Mouse (Mus musculus) cerebellum, postnatal 10 days (tissue): Measurements from ENCODE around the gene Taf1a.
"Not testable (repeated sequence)": the region's sequence is repeated elsewhere in the genome, so short reads cannot be mapped to it uniquely, and the experiment has no call there.

Experiments
- DNase-seq, 2 experiments: peaks; one replicate each; pipeline ENCODE4 v3.0.0; 2021; ENCODE audit warnings: mixed read lengths in 2 of 2

The Taf1a gene

DNA sequence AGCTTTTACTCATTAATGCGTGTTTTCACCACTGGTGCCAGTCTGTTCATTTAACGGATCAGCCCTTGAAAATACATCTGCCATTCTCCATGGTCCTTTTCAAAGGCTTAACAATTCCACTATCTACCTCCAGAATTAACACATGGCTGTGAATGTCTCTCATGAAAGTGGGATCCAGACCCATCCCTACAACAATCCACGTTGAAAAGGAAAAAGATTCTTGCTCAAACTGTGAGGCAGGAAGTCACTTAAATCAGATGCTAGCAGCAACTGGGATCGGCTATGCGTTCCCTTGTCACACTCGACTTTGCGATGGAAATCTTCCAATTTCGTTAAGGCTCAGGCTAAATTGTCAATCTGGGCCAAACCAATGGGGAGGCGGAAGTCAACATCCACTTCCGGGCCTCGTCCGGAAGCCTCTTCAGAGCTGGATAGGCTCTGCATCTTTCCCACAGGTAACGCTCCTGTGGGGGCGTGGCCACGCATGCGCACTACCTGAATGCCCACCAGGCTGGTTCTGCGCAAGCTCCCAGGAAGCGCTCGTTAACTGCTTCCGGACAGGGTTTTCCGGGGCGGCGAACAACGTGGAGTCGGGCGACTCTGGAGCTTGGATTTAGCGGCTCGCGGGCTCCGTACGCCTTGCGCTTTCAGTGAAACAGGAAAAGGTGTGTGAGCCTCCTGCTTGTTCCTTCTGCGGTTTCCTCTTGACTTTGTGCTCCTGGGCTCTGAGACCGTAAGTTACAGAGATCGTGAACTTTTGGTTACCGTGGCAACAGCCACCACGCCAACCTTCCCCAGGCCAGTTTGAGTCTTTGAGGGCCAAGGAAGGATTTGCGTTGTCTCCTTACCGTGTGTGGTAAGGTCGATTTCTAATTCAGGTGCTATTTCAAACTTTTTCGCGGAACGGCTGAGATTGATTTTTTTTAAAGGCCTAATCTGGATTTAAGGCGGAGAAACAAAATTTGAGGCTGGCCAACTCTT is at the start of gene Taf1a:
Gene Taf1a, plus strand, starts transcription at position 556 of the 981 bp plus-strand sequence.
- peak; percentile 95 to 97 for DNase-seq

DNA sequence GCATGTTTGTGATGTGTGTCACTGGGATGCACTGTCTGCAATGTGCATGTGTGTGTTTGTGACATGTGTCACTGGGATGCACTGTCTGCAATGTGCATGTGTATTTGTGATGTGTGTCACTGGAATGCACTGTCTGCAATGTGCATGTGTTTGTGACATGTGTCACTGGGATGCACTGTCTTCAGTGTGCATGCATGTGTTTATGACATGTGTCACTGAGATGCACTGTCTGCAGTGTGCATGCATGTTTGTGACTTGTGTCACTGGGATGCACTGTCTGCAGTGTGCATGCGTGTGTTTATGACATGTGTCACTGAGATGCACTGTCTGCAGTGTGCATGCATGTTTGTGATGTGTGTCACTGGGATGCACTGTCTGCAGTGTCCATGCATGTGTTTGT is 45.9 kb upstream of the Taf1a start:
- not testable (repeated sequence) for DNase-seq

DNA sequence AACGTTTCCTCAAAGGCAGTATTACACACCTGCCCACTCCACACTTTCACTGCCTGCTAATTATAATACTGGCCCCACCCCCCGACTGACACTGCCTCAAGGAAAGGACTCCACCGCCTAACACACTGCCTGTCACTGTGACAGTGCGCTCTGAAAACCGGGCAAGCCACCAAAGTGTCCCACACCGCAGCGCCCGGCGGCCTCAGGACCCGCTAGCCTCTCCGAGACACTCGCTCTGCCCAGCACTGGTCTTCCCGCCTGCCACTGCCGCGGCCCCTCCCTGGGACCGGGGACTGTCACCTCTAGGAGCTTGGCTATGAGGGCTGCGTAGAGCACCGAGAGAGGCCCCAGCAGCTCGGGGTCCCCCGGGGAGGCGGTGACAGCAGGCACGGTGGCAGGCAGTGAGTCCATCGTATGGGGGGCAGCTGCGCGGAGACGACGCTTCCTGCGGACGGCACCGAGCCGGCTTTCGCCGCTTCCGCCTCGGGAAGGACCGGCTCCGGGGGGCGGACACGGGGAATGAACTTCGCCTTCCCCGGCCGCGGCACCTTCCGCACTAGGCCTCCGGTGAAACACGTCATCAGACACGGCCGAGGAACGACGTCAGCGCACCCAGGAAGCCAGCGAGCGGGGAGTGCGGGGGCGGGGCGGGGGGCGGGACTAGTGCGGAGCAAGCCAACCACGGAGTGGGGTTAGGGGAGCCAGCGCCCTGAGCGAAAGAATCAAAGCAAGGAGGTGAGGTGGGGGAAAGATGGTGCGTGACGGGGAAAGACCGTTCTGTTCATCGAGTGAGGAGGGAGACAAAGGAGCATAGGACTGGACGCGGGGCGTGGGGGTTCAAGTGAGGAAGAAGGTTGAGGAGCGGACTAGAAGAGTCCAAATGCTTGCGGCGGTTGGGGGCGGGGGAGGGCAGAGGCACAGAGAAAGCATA is 43.6 kb upstream of the Taf1a start:
- peak; percentile 93 to 94 for DNase-seq

DNA sequence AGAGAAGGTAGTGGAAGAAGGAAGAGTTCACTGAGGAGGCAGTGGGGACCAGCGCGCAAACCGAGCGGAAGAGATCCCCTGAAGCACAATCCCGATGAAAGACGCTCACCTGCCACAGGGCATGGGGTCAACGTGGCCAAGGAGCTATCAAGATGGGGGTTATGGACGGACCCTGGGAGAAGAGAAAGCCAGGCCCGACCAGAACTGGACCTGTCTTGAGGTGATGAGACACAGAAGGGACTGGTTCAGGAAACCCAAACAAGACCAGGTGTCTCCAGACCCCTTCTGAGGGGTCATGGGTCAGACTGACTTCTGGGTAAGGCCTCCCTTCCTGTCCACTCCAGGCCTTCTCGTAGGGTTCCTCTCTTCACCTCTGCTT is 43.0 kb upstream of the Taf1a start:
- no peak for DNase-seq

DNA sequence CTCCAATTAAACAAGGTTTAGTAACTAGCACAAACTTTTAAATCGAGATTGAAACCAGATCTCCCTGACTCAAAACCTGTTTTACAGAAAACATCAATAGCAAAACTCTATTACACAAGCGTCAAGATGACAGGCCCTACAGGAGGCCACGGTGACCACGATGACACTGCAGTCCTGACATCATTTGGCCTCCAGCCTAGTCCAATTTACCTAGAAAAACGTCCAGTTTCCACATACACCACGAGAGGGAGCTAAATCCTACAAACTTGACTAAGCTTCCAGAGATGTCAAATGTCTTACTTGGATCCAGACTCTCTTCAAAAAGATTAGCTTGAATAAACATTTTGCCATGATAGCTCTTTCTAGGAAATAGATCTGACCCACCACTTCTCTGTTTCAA is 38.9 kb upstream of the Taf1a start:
- DNase-seq: peak; percentile 85 to 92

DNA sequence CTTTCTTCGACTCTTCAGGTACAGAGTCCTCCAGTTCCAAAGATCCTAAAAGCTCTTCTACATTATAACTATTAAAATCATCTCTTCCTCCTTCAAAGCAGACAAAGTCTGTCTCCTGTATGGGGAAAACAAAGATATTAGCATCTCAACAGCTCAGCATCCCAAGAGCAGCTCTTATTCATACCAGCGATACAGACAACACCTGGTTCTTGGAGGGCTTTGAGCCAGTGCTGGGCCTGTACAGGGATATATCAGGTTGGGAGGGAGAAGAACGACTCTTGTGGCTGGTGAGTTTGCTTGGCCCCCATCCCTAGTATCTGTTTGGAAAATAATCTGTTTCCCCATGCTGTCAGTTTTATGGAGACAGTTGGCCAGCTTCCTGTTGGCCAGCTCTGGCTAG is 29.9 kb upstream of the Taf1a start:
- no peak for DNase-seq

DNA sequence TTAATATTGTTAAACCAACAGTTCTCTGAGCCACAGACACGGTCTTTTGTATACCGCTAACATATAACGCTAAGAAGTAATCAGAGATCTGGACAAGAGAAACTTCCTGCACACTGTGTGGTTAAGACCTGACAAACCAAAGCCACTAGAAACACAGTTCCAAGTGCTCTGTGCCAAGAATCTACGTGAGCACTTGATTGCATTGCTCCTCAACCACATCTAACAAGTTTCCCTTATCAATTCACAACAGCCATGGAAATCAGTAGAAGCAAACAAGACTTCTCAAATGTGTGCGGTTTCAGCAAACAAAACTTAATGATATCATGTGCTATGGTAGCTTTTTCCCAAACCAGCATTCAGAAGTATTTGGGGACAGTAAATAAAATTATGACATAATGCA is 26.5 kb upstream of the Taf1a start:
- DNase-seq: no peak

DNA sequence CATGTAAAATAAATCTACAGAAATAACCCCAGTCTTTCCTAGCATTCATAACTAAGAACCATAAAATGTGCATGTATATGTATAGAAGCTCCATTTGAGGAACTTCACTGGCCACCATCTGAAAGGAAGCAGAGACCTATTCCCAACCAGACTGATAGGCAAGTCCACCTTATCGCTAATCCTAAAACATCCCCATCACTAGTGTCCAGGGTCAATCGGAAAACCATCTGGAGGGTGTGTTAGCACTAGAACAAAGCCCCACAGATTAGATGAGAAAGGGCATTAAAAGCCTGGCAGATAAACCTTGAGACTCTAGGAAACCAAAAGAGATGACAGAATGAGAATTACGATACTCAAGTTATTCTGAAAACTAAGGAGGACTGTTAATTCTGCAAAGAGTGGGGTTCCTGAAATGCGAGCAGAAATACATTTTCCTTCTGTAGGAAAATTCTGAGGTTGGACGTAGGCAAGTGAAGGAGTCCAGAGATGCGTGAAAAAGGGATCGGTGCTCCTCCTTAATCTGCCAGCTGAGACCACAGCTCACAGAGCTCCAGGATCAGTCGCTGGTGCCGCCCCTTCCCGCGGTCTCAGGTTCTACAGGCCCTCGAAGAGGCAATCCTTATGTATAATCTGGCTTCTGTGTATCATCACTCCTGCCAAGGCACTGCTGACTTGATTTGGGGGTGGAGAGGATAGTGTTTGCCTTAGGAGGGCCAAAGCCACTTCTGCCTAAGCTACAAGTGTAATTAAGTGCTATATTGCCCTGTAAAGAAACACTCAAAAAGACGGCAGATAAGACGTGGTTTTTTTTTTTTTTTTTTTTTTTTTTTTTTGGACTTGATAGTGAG is 25.8 kb upstream of the Taf1a start:
- no peak for DNase-seq

DNA sequence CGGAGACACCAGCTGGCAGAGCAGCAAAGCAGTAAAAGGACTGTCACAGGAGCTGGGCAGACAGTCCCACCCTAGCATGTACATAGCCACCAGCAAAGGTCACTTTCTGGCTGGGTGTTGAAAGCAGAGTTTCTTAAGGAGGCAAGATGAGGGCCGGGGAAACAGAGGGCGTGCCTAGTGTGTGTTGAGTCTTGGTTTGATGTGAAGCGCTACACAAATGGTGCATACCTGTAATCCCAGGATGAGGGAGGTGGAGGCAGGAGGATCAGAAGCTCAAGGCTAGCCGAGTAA is 25.3 kb upstream of the Taf1a start:
- DNase-seq: no peak

DNA sequence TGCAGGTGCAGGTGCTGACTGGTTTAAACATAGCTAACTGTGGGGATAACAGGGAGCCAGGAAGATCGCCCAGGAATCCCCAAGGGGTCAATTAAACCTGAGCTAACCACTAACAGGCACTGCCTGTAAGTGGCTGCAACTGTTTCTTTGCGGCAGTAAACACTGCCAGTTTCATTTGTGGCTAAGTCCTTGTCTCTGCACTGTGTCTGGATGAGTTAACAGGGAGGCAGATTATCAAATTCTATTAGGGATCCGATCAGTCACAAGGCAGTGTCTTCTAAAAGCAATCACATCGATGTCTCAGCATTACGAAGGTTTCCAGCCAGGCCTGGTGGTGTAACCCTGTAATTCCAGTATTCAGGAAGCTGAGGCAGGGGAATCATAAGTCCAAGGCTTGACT is 22.4 kb upstream of the Taf1a start:
- no peak for DNase-seq

DNA sequence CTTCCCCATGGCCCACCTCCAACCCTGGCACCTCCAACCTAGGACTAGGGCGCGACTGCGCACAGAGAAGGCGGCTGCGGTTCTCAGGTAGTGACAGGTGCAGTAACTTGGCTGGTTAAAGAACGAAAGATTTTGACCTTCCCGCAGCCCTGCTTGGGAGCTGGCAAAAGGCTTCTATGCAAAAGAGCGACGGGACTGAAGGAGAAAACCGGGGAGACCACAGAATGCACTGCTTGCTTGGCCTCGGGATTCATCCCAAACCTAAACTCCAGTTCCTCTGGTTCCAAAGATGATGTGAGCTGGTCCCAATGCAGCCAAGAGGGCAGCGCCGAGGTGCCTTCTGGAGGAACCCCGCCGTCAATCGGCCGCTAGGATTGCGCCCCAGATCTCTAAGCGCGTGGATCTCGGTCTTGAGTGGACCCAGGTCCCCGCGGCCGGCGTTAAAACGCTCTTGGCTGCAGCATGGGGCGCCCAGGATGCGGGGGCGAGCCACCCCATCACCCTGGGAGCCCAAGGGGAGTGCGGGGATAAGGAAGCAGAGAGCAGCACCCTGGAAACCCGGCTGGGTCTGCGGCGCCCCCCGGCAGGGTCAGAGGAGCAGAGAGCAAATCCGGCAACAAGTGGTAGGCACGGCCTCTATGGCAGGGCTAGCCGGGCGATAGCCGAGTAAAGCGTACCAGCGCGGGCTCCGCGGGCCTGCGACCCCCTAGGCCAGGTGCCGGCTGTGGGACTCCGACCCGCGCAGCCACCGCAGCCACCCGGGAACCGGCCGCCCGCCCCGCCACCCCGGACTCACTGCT is 20.0 kb upstream of the Taf1a start:
- peak; percentile 57 to 58 for DNase-seq

DNA sequence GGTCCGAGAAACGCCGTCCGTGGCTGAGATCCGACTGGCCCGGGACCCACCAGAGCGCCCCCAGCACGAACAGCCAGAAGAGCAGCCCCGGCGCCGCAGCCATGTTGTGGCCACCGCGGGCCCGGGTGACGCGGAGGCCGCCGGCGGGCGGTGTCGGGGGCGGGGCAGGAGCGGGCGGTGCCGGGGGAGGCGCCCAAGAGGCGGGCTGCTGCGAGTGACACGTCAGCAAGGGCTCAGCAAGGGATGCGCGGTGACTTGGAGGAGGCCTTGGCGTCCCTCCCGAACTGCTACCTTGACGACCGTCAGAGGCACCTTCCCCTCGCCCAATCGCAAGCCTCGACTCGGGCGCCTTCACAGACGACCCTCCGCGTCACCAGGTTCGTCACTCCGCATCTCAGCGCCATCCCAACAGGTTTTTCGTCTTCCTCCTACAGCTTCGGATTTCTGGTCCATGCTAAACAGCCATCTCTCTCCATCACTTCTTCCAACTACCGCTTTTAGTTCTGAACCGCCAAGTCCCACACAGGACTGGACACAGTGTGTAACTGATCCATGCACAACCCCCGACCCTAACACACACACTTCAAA is 19.3 kb upstream of the Taf1a start, which contains the start of gene Mia3:
Gene Mia3, minus strand, starts transcription at position 127 of the 588 bp plus-strand sequence.
- DNase-seq: peak; percentile 99

DNA sequence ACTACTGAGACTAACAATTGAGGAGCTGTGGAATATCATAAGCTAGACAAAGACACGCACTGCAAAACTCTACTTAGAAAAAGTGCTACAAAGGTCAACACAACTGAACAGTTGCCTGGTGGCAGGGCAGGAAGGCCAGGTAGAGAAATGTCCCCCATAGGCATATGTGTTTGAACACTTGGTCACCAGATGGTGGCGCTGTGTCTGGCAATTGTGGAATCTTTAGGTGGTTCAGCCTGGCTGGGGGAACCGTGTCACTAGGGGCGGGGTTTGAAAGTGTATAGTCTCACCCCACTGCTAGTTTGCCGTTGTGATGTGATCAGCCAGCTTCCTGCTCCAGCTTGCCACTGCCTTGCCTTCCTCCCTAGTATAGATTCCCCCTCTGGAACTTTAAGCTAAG is 14.1 kb upstream of the Taf1a start:
- DNase-seq: no peak

DNA sequence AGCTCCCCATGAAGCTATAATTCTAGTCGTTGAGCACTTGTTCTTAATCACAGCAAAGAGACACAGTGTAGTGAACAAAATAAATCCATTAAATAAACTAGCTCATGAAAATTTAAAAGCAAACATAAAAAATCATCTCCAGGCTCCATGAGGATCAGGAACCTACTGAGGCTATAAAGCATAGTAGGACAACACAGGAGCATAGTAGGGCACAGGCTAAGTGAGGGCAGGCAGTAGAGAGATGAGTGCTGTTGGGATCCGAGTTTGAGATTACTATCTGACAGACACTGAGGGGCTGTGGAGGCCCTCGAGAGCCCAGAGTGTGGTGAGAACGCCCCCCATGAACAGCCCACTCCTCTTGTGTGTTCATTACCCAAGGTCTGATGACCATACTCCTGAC is 11.7 kb upstream of the Taf1a start:
- DNase-seq: no peak

DNA sequence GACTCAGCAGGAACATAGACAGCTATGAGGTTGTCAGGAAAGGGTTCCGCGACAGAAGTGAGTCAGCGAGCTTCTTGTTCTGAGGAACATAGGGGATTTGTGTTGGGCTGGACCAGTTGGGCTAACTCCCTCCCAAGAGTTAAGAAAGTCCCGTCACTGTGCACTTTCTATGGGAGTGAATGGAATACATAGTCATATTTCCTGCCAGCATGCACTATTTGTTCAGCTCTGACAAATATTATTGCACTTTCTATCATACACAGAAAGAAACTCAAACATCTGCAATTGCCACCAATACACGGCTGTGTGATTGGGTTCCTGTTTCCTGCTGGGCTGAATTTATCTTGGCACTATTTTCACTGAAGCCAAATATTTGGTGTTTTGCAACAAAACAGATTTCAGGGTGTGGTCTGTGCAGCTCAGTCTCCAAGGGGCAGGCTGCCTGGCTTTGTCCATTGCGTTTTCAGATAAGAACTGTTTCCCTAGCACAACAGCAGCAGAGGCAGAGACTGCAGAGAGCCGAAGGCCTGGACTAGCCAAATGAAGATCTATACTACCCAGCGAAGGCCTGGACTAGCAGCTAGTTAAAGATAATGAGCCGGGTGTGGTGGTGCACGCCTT is 10.3 kb upstream of the Taf1a start:
- no peak for DNase-seq

DNA sequence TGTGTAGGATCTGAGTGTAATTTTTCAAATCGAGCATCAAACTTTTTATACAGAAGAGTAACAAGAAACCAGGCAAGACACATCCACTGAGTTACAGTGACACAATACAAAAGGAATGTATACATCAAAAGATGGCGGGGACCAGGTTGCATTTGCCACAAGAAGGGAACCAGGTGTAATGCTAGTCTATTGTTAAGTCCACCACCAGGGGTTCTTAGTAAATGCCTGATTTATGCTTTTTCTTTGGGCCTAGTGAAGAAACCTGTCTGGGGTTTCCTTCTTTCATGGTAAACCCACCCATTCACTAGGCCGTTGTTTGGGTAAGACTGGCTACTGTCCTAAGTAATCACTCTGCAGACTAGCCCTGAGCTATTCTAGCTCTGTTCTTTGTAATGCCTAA is 9.4 kb upstream of the Taf1a start:
- DNase-seq: not testable (repeated sequence)

DNA sequence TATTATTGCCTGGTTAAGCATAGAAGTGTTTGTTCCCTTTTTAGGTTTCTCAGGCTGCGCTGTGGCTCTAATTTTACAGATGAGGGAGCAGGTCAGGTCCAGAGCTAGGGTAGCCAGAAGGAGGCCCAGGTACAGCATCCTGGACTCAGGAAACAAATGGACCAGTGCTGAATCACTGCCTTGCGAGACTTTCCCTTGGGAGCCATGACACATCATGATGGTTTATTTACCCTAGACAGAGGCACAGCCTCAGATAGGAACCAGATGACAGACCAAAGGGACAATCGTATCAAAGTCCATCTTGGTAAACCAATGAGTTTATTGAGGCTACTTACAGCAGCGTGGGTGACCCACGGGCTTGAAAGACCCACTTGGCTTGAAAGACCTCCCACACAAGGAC is 7.0 kb upstream of the Taf1a start:
- no peak for DNase-seq

DNA sequence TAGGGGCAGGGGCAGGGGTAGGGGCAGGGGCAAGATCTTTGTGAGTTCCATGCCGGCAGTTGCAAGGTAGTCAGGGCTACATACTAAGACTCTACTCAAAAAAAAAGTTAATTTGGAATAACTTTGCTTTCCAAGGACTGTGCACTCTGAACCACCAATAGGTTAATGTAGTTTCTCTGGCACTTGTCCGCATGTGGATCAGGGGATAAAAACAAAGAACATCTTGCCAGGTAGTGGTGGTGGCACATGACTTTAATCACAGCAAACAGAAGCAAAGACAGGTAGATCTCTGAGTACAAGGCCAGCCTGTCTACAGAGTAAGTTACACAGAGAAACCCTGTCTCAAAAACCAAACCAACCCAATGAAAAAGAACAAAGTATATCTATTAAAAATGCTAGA is 6.2 kb upstream of the Taf1a start:
- no peak for DNase-seq

DNA sequence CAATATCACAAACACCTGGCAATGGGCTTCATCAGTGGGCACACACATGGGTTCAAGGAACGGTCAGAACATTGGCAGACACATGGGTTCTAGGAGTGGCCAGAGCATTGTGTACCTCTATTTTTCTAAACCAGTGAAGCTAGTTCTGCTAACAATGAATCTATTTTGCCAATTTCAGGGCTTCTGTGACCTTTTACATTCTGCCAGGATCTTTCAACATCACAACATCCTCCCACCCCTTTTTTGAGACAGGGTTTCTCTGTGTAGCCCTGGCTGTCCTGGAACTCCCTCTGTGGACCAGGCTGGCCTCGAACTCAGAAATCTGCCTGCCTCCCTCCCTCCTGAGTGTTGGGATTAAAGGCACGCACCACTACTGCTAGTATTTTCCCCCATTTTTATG is 1.4 kb upstream of the Taf1a start:
- DNase-seq: not testable (repeated sequence)

DNA sequence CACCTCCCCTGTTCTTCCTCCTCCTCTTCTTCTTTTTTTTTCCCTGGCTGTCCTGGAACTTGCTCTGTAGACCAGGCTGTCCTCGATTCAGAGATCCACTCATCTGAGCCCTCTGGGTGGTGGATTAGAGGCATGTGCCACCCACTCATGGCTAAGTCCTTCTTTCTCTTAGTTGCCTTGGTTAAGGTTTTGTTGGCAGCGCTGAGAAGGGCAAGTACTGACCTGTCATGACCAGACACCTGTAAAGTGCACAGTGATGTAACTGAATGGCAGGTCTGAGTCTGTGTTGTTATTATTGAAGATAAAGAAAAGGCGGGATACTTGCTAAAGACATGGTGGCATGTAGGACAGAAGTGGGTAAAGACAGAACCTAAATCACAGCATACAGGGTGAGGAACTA is 14.6 kb downstream of the Taf1a start:
- DNase-seq: no peak
